Mouse (Mus musculus): ENCODE measurements around the gene Chrna5. TPM values are rescaled to one million over a fixed set of nuclear protein-coding genes. Genes with fewer than 3 reads are reported as not detected.

Chrna5 gene
- polyA plus RNA-seq, 1 experiment from 2014 or later, result 4.9 TPM

DNA sequence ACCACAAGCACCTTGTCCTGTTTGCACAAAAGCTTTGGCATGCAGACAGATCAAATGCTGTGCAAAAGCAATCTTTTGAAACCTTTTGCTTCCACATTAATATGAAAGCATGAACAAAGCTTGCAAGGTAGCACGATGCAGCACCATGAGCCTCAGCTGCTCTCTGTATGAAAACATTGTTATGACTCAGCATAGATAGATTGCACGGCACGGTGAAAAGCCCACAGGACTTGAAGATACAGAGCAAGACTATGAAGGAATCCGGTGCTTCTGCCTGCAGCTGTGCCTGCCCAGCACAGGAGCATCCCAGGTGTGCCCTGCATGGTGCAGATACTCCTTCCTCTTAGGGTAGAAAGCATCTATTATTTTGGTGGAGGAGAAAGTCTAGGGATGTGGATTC, 22.9 kb downstream of the Chrna5 start:
- Histone ChIP-seq H3K4me2 (replicated peaks; ENCODE audit: low read depth, low read length) (no peak overlapping the region), H3K36me3 (ENCODE audit: control insufficient read depth, insufficient read depth, low read length) (no peaks in the 10 kb centered on the region), H3K4me1 (replicated peaks; ENCODE audit: control insufficient read depth, insufficient read depth, low read length) (no peaks in the 10 kb centered on the region), H3K9me3 (ENCODE audit: control insufficient read depth, low read length) (no peaks in the 10 kb centered on the region), H3K27me3 (ENCODE audit: control insufficient read depth, insufficient read depth, low read length) (no peaks in the 10 kb centered on the region), H3K4me3 (ENCODE audit: low read depth, low read length) (no peak overlapping the region), H3K9ac (ENCODE audit: low read depth, low read length) (no peak overlapping the region), H3K27ac (ENCODE audit: low read depth, low read length) (no peak overlapping the region)
- ATAC-seq (ENCODE audit: low FRiP score) (no peak), DNase-seq (ENCODE audit: low spot score) (no peak)
- 78% methylated on average over 4 of the region's 4 CpGs for WGBS

DNA sequence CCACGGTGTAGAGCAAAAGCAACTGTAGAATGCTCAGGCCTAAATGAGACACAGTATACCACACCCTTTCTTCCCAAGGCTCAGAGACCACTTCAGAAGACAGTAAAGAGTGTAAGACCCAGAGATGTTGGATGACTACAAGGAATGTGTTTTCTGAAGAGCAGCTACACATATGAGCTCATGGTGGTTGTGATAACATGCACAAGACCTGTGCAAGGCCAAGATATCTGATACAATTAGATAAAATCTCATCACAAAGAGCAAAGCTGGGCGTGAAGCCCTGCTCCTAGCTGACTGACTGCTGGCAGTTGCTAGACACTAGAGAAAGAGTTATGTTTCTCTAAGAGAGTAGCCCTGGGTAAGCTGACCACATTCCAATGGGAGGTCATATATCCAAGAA, 29.0 kb downstream of the Chrna5 start:
- Histone ChIP-seq H3K27me3 (ENCODE audit: control insufficient read depth, insufficient read depth, low read length) (no peaks in the 10 kb centered on the region), H3K9me3 (ENCODE audit: control insufficient read depth, low read length) (no peaks in the 10 kb centered on the region), H3K4me2 (replicated peaks; ENCODE audit: low read depth, low read length) (no peak overlapping the region), H3K4me1 (replicated peaks; ENCODE audit: control insufficient read depth, insufficient read depth, low read length) (no peaks in the 10 kb centered on the region), H3K36me3 (ENCODE audit: control insufficient read depth, insufficient read depth, low read length) (no peaks in the 10 kb centered on the region), H3K4me3 (ENCODE audit: low read depth, low read length) (no peak overlapping the region), H3K9ac (ENCODE audit: low read depth, low read length) (no peak overlapping the region), H3K27ac (ENCODE audit: low read depth, low read length) (no peak overlapping the region)
- DNase-seq (ENCODE audit: low spot score) (no peak), ATAC-seq (ENCODE audit: low FRiP score) (no peak)
- 87% methylated on average over 2 of the region's 2 CpGs for WGBS

DNA sequence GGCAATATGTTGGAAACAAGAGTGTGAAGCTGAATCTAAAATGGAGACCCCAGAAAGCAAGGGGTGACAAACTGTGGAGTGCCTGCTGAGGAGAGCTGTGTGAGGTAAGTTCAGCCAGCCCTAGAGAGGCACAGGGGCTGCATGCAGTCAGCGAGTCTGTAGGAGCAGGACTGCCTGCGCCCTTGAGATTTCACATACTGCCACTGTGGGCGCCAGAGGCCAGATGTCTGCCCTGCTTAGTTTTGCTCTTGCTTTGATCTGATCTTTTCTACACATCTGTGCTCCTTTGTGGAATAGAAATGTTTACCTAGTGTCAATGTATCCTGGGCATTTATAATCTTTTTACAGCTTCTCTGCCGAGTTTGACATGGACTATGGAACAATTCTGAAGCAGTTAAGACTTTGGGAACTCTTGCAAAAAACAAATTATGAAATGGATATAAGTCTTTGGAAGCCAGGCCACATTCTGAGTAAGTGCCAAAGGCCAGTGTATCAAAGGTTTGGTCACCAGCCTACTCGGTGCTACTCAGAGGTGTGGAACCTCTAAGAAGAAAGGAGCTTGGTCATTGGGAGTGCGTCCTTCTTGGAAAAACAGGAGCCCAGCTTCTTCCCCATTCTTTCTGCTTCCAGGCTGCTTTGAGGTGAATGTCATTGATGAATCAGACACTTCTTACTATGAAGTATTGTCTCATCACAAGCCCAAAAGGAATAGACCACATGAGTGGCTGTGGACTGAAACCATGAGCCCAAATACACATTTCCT, 30.1 kb downstream of the Chrna5 start:
- WGBS, result 44% methylated on average over 6 of the region's 6 CpGs
- Histone ChIP-seq H3K27ac (ENCODE audit: low read depth, low read length) (no peak overlapping the region), H3K4me3 (ENCODE audit: low read depth, low read length) (no peak overlapping the region), H3K4me2 (replicated peaks; ENCODE audit: low read depth, low read length) (no peak overlapping the region), H3K27me3 (ENCODE audit: control insufficient read depth, insufficient read depth, low read length) (no peaks in the 10 kb centered on the region), H3K4me1 (replicated peaks; ENCODE audit: control insufficient read depth, insufficient read depth, low read length) (no peaks in the 10 kb centered on the region), H3K36me3 (ENCODE audit: control insufficient read depth, insufficient read depth, low read length) (no peaks in the 10 kb centered on the region), H3K9me3 (ENCODE audit: control insufficient read depth, low read length) (no peaks in the 10 kb centered on the region), H3K9ac (ENCODE audit: low read depth, low read length) (no peak overlapping the region)
- no peak for ATAC-seq (ENCODE audit: low FRiP score)
- no peak for DNase-seq (ENCODE audit: low spot score)

DNA sequence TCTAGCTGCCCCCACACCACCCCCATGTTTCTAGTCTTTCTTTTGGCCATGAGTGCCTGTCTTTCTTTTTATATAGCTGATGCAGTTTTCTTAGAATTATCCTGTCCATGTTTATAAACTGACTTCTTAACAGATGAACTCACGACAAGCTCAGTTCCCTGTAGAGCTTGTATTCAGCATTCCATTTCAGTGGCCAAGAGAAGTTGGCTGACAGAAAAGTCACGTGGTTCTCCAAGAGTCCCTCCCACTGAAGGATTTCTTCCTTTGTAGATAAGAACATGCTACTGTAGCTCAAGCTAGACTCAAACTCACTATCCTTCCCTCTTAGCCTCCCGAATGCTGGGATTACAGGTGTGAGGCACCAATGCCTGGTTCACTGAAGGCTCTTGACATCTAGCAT, 36.2 kb downstream of the Chrna5 start:
- Histone ChIP-seq H3K4me1 (replicated peaks; ENCODE audit: control insufficient read depth, insufficient read depth, low read length) (no peaks in the 10 kb centered on the region), H3K9me3 (ENCODE audit: control insufficient read depth, low read length) (no peaks in the 10 kb centered on the region), H3K27me3 (ENCODE audit: control insufficient read depth, insufficient read depth, low read length) (no peaks in the 10 kb centered on the region), H3K4me2 (replicated peaks; ENCODE audit: low read depth, low read length) (no peak overlapping the region), H3K27ac (ENCODE audit: low read depth, low read length) (no peak overlapping the region), H3K4me3 (ENCODE audit: low read depth, low read length) (no peak overlapping the region), H3K36me3 (ENCODE audit: control insufficient read depth, insufficient read depth, low read length) (no peaks in the 10 kb centered on the region), H3K9ac (ENCODE audit: low read depth, low read length) (no peak overlapping the region)
- 88% methylated on average over 3 of the region's 3 CpGs for WGBS
- ATAC-seq (ENCODE audit: low FRiP score), result no peak
- DNase-seq (ENCODE audit: low spot score), result no peak

DNA sequence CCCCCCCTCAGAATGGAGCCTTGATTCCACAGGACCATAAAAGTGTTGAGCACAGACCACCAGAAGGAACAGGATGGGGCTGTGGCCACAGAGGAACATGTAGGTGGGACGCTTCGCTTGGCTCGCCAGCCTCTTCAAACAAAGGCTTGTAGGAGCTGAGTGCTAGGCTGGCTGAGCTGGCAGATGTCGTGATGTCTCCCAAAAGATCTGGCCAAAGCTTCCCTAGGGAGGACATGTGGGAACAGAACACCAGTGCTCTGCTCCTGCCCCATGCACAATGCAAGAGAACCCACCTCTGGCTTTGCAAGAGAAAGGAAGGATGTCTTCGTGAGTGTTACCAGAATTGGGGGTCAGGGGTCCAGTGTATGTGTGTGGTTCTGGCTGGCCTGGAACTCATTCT, 42.6 kb downstream of the Chrna5 start:
- no peak for ATAC-seq (ENCODE audit: low FRiP score)
- Histone ChIP-seq H3K4me1 (replicated peaks; ENCODE audit: control insufficient read depth, insufficient read depth, low read length) (no peaks in the 10 kb centered on the region), H3K9me3 (ENCODE audit: control insufficient read depth, low read length) (no peaks in the 10 kb centered on the region), H3K4me2 (replicated peaks; ENCODE audit: low read depth, low read length) (no peak overlapping the region), H3K9ac (ENCODE audit: low read depth, low read length) (no peak overlapping the region), H3K27me3 (ENCODE audit: control insufficient read depth, insufficient read depth, low read length) (peaks cover 17% of the 10 kb centered on the region), H3K4me3 (ENCODE audit: low read depth, low read length) (no peak overlapping the region), H3K36me3 (ENCODE audit: control insufficient read depth, insufficient read depth, low read length) (no peaks in the 10 kb centered on the region), H3K27ac (ENCODE audit: low read depth, low read length) (no peak overlapping the region)
- 84% methylated on average over 5 of the region's 5 CpGs for WGBS
- no peak for DNase-seq (ENCODE audit: low spot score)

DNA sequence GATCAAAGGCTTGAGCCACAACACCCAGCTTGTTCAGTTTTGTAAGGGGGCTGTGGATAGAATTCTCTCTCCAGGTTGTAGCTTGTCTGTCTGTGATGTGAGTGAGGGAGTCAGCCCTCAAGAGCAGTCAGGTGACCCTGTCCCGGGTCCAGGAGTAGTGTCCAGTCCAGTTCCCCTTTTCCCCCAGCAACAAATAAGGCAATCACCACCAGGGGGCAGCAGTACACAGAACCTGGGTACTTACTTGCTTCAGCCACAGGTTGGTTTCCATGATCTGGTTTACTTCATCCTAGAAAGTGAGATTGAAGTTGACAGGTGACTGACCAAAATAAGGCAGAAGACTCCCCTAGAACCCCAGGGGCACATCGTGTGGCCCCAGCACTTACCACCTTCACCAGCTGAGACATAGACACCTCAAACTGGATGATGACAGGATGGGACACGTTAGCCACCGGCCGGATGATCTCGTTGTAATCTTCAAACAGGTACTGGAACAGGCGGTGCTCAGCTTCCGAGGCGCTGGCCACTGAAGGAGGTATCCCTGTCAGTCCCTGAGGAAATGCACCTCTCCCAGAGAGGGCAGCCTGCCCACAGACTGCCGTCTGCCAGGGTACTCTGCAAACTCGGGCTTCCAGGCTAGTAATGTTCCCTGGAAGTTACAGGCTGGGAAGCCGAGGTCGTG, 43.4 kb downstream of the Chrna5 start:
- H3K27me3 ChIP-seq (ENCODE audit: control insufficient read depth, insufficient read depth, low read length), result peaks cover 17% of the 10 kb centered on the region
- H3K4me2 ChIP-seq (replicated peaks; ENCODE audit: low read depth, low read length), result no peak overlapping the region
- no peaks in the 10 kb centered on the region for H3K9me3 ChIP-seq (ENCODE audit: control insufficient read depth, low read length)
- peak; percentile 93 for DNase-seq (ENCODE audit: low spot score)
- ATAC-seq (ENCODE audit: low FRiP score), result 0 out of 2 replicates have a peak, but pooled peaks have one; percentile 12
- H3K27ac ChIP-seq (ENCODE audit: low read depth, low read length), result no peak overlapping the region
- H3K4me3 ChIP-seq (ENCODE audit: low read depth, low read length), result no peak overlapping the region
- no peaks in the 10 kb centered on the region for H3K36me3 ChIP-seq (ENCODE audit: control insufficient read depth, insufficient read depth, low read length)
- no peak overlapping the region for H3K9ac ChIP-seq (ENCODE audit: low read depth, low read length)
- H3K4me1 ChIP-seq (replicated peaks; ENCODE audit: control insufficient read depth, insufficient read depth, low read length), result no peaks in the 10 kb centered on the region
- WGBS, result 50% methylated on average over 13 of the region's 13 CpGs

DNA sequence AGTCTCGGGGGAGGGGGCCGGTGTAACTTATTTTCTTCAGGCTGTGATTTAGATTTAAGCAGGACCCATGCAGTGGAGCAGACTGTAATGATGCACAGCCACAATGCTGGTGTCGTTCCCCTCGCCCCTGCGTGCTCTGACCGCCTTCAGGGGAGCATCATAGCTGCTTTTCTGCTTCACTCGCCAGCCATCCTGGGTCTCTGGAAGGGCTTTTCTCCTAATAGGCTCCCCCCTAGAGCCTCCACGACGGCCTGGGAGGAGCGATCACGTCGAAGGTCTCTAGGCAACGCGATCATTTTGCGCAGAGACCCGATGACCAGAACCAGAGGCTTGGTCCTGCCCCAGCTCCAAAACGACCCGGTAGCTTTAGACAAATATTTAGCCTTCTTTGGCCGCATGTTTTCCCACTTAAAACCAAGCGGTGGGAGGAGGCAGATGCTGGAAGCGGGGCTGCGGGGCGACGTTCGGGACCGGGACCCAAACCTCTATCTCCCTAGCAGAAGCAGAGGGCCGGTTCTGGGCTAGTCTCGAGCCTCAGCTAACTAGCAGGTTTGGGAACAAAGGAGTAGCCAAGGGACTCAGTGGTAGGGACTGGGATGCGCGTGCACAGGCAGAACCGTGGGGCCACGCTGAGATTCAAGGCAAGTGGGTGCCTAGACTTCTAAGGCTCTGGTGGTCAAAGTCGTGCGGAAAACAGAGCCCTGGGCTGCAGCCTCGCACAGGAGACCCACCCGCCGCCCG, 45.0 kb downstream of the Chrna5 start:
- ATAC-seq (ENCODE audit: low FRiP score) (peak; percentile 48), DNase-seq (ENCODE audit: low spot score) (peak; percentile 46)
- Histone ChIP-seq H3K9me3 (ENCODE audit: control insufficient read depth, low read length) (no peaks in the 10 kb centered on the region), H3K9ac (ENCODE audit: low read depth, low read length) (peak overlapping the region; percentile 61), H3K27ac (ENCODE audit: low read depth, low read length) (peak overlapping the region; percentile 53), H3K27me3 (ENCODE audit: control insufficient read depth, insufficient read depth, low read length) (peaks cover 17% of the 10 kb centered on the region), H3K4me2 (replicated peaks; ENCODE audit: low read depth, low read length) (peak overlapping the region; percentile 58), H3K36me3 (ENCODE audit: control insufficient read depth, insufficient read depth, low read length) (no peaks in the 10 kb centered on the region), H3K4me1 (replicated peaks; ENCODE audit: control insufficient read depth, insufficient read depth, low read length) (no peaks in the 10 kb centered on the region), H3K4me3 (ENCODE audit: low read depth, low read length) (peak overlapping the region; percentile 43)
- 8% methylated on average over 38 of the region's 38 CpGs for WGBS

DNA sequence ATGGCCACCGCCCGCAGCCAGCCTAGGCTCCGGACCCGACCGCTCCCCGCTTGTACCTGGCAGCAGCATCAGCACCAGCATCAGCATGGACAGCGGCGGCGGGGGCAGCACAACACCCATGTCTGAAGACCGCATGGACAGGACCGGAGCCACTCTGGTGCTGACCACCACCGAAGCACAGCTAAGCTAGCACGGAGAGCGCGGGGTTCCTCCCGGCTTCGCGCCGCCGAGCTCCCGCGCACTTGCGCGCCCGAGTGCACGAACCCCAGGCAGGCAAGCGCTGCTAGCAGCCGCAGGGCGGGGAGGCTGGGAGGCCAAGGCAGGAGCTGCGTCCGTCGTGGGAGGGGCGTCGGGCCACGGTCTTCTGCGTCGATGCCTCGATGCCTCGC, 45.6 kb downstream of the Chrna5 start, which contains the start of gene Chrna3:
Gene Chrna3 (minus strand): TSS at position 288 of the 389 bp plus-strand sequence.
- Histone ChIP-seq H3K4me1 (replicated peaks; ENCODE audit: control insufficient read depth, insufficient read depth, low read length) (no peaks in the 10 kb centered on the region), H3K27me3 (ENCODE audit: control insufficient read depth, insufficient read depth, low read length) (peaks cover 17% of the 10 kb centered on the region), H3K27ac (ENCODE audit: low read depth, low read length) (peak within 1 kb of the TSS; percentile 53), H3K36me3 (ENCODE audit: control insufficient read depth, insufficient read depth, low read length) (no peaks in the 10 kb centered on the region), H3K9ac (ENCODE audit: low read depth, low read length) (peak within 1 kb of the TSS; percentile 61), H3K9me3 (ENCODE audit: control insufficient read depth, low read length) (no peaks in the 10 kb centered on the region), H3K4me3 (ENCODE audit: low read depth, low read length) (peak within 1 kb of the TSS; percentile 43), H3K4me2 (replicated peaks; ENCODE audit: low read depth, low read length) (peak within 1 kb of the TSS; percentile 58)
- 1% methylated on average over 37 of the region's 39 CpGs for WGBS
- peak; percentile 73 for DNase-seq (ENCODE audit: low spot score)
- peak; percentile 73 for ATAC-seq (ENCODE audit: low FRiP score)
